In the genomic region with DNA sequence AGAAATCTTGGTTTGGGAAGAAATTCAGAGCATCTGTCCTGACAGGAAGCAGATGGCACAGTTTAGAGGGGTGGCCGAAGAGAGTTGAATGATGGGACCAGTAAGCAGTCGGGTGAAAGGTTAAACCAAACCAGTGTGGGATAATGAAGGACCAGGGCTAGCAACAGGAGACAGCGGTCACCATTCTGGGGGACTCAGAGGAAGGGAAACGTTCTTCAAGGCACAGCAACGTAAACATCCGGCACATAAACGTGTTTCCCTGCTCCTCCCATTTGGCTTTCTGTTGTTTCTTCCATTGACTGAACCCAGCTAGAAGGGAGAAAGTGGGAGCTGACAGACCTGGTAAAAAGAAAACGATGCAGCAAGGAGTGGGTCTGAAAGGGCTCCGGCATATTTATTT, we compare ENCODE assay signal across 26 mouse cellular contexts. TPM values are rescaled to one million over a fixed set of nuclear protein-coding genes. Genes with fewer than 3 reads are reported as not detected.
DNase-seq lines count a peak whose midpoint lies in the region; ATAC-seq and TF ChIP-seq lines count a peak whose summit lies in the region.
"Had no signal": no experiment of that assay in that cellular context is flagged by ENCODE, and none has a peak within 500 bp of the region (broad histone marks: within the 10 kb centered on the region; RNA-seq: fewer than 3 reads in every experiment).

No protein-coding gene starts in this region.

- H3K4me3 ChIP-seq in forebrain, embryonic 10.5 days, result no peak overlapping the region
- no peak overlapping the region for H3K4me3 ChIP-seq in forebrain, embryonic 13.5 days
- H3K4me3 ChIP-seq in lung, embryonic 14.5 days (ENCODE audit: low read depth, low read length), result no peak overlapping the region
- no peak overlapping the region for H3K4me3 ChIP-seq in midbrain, embryonic 11.5 days (ENCODE audit: low read depth, low read length)
- no peak overlapping the region for H3K4me3 ChIP-seq in midbrain, embryonic 15.5 days
- no peak overlapping the region for H3K4me3 ChIP-seq in limb, embryonic 12.5 days (replicated peaks)
- H3K4me3 ChIP-seq in thymus, adult 2 months (ENCODE audit: control insufficient read depth, insufficient read depth, low read length), result no peak overlapping the region
- H3K4me3 ChIP-seq: heart, embryonic 12.5 days; limb, embryonic 15.5 days; midbrain, embryonic 13.5 days; neural tube, embryonic 12.5 days had no signal

- no peaks in the 10 kb centered on the region for H3K27me3 ChIP-seq in forebrain, embryonic 10.5 days (ENCODE audit: poor library complexity, severe bottlenecking)
- H3K27me3 ChIP-seq in forebrain, embryonic 13.5 days, result no peaks in the 10 kb centered on the region
- H3K27me3 ChIP-seq in lung, embryonic 14.5 days (ENCODE audit: insufficient read depth, low read length), result no peaks in the 10 kb centered on the region
- H3K27me3 ChIP-seq in midbrain, embryonic 11.5 days (ENCODE audit: control insufficient read depth, insufficient read depth, low read length), result no peaks in the 10 kb centered on the region
- no peaks in the 10 kb centered on the region for H3K27me3 ChIP-seq in midbrain, embryonic 15.5 days (replicated peaks)
- H3K27me3 ChIP-seq in limb, embryonic 12.5 days, result no peaks in the 10 kb centered on the region
- H3K27me3 ChIP-seq in thymus, adult 2 months (ENCODE audit: control insufficient read depth, insufficient read depth, low read length), result no peaks in the 10 kb centered on the region
- H3K27me3 ChIP-seq: heart, embryonic 12.5 days; limb, embryonic 15.5 days; midbrain, embryonic 13.5 days; neural tube, embryonic 12.5 days had no signal

- 66% methylated on average over 9 of the region's 9 CpGs for WGBS in forebrain, embryonic 10.5 days
- WGBS in forebrain, embryonic 13.5 days, result 74% methylated on average over 9 of the region's 9 CpGs
- WGBS in lung, embryonic 14.5 days, result 12% methylated on average over 9 of the region's 9 CpGs
- WGBS in midbrain, embryonic 11.5 days, result 67% methylated on average over 9 of the region's 9 CpGs
- WGBS in midbrain, embryonic 15.5 days, result 72% methylated on average over 9 of the region's 9 CpGs
- 24% methylated on average over 9 of the region's 9 CpGs for WGBS in limb, embryonic 12.5 days
- 67% methylated on average over 9 of the region's 9 CpGs for WGBS in thymus, adult 2 months

- no peaks in the 10 kb centered on the region for H3K9me3 ChIP-seq in forebrain, embryonic 10.5 days
- no peaks in the 10 kb centered on the region for H3K9me3 ChIP-seq in forebrain, embryonic 13.5 days (replicated peaks)
- no peaks in the 10 kb centered on the region for H3K9me3 ChIP-seq in lung, embryonic 14.5 days (ENCODE audit: low read depth, low read length)
- H3K9me3 ChIP-seq in midbrain, embryonic 11.5 days (ENCODE audit: control insufficient read depth, low read length), result no peaks in the 10 kb centered on the region; the same call in 1 of the 2 replicates
- H3K9me3 ChIP-seq in midbrain, embryonic 15.5 days, result no peaks in the 10 kb centered on the region
- no peaks in the 10 kb centered on the region for H3K9me3 ChIP-seq in limb, embryonic 12.5 days
- H3K9me3 ChIP-seq: heart, embryonic 12.5 days; limb, embryonic 15.5 days; midbrain, embryonic 13.5 days; neural tube, embryonic 12.5 days had no signal

- ATAC-seq in forebrain, embryonic 13.5 days, result no peak
- peak; percentile 50; the same call in 1 of the 2 replicates for ATAC-seq in lung, embryonic 14.5 days (ENCODE audit: insufficient read depth)
- no peak for ATAC-seq in midbrain, embryonic 11.5 days (ENCODE audit: low FRiP score)
- no peak for ATAC-seq in midbrain, embryonic 15.5 days (replicated peaks)
- no peak for ATAC-seq in limb, embryonic 12.5 days (ENCODE audit: insufficient number of reproducible peaks, insufficient read depth, low FRiP score, low TSS enrichment, low read depth)
- ATAC-seq: activated CD4-positive, CD25-positive, alpha-beta regulatory T cell, adult 4 months; forebrain, postnatal 0 days; midbrain, embryonic 13.5 days had no signal

- no peak for TF ChIP-seq CTCF in lung, embryonic 14.5 days (IDR thresholded peaks at IDR 0.05; ENCODE audit: low read depth)
- no peak for TF ChIP-seq CTCF in thymus, adult 2 months (IDR thresholded peaks at IDR 0.05; ENCODE audit: borderline replicate concordance, control insufficient read depth, extremely low read depth, insufficient read depth, low read length, poor library complexity)

- no peak overlapping the region for H3K4me2 ChIP-seq in forebrain, embryonic 13.5 days
- peak overlapping the region; percentile 20; the same call in 1 of the 2 replicates for H3K4me2 ChIP-seq in lung, embryonic 14.5 days
- H3K4me2 ChIP-seq in midbrain, embryonic 11.5 days, result no peak overlapping the region
- no peak overlapping the region for H3K4me2 ChIP-seq in midbrain, embryonic 15.5 days
- peak overlapping the region; percentile 4; the same call in 1 of the 2 replicates for H3K4me2 ChIP-seq in limb, embryonic 12.5 days
- H3K4me2 ChIP-seq: heart, embryonic 12.5 days; limb, embryonic 15.5 days; midbrain, embryonic 13.5 days; neural tube, embryonic 12.5 days had no signal

- no peak for TF ChIP-seq POLR2A in thymus, adult 2 months (IDR thresholded peaks at IDR 0.05; ENCODE audit: control insufficient read depth, extremely low read depth, insufficient read depth, low read length, poor library complexity)

- H3K36me3 ChIP-seq in forebrain, embryonic 10.5 days (replicated peaks), result no peaks in the 10 kb centered on the region
- no peaks in the 10 kb centered on the region for H3K36me3 ChIP-seq in forebrain, embryonic 13.5 days (ENCODE audit: poor library complexity, severe bottlenecking)
- H3K36me3 ChIP-seq in lung, embryonic 14.5 days (ENCODE audit: insufficient read depth), result no peaks in the 10 kb centered on the region
- H3K36me3 ChIP-seq in midbrain, embryonic 11.5 days (ENCODE audit: control insufficient read depth, insufficient read depth, low read length), result no peaks in the 10 kb centered on the region
- H3K36me3 ChIP-seq in midbrain, embryonic 15.5 days (replicated peaks), result no peaks in the 10 kb centered on the region
- H3K36me3 ChIP-seq in limb, embryonic 12.5 days, result no peaks in the 10 kb centered on the region
- H3K36me3 ChIP-seq in thymus, adult 2 months (ENCODE audit: control insufficient read depth, insufficient read depth, low read length), result no peaks in the 10 kb centered on the region
- H3K36me3 ChIP-seq: heart, embryonic 12.5 days; limb, embryonic 15.5 days; midbrain, embryonic 13.5 days; neural tube, embryonic 12.5 days had no signal

- no peak for DNase-seq in forebrain, embryonic 10.5 days (ENCODE audit: extremely low spot score, low spot score)
- DNase-seq in lung, embryonic 14.5 days, result peak; percentile 74
- DNase-seq in lung, postnatal 36 days, result no peak
- peak; percentile 79 for DNase-seq in midbrain, embryonic 11.5 days (ENCODE audit: low spot score, missing footprints)
- DNase-seq in thymus, adult 2 months, result no peak
- DNase-seq: adrenal gland, adult 8-10 months; cerebellum, adult 18-20 months; cerebellum, postnatal 14 days; forebrain, postnatal 0 days; gastrocnemius, postnatal 14 days; heart, adult 11 months; heart, postnatal 10 days; layer of hippocampus, adult 9-11 months; retina, postnatal 1 day; thymus, postnatal 36 days had no signal

- H3K4me1 ChIP-seq in forebrain, embryonic 10.5 days, result peaks cover 26% of the 10 kb centered on the region
- H3K4me1 ChIP-seq in forebrain, embryonic 13.5 days, result peaks cover 18% of the 10 kb centered on the region; the same call in 1 of the 2 replicates
- H3K4me1 ChIP-seq in lung, embryonic 14.5 days (ENCODE audit: insufficient read depth), result peaks cover 7% of the 10 kb centered on the region
- no peaks in the 10 kb centered on the region for H3K4me1 ChIP-seq in midbrain, embryonic 11.5 days (ENCODE audit: control insufficient read depth, insufficient read depth, low read length)
- H3K4me1 ChIP-seq in midbrain, embryonic 15.5 days, result no peaks in the 10 kb centered on the region; the same call in 1 of the 2 replicates
- no peaks in the 10 kb centered on the region for H3K4me1 ChIP-seq in limb, embryonic 12.5 days (replicated peaks)
- no peaks in the 10 kb centered on the region for H3K4me1 ChIP-seq in thymus, adult 2 months (replicated peaks; ENCODE audit: control insufficient read depth, insufficient read depth, low read length)
- H3K4me1 ChIP-seq: heart, embryonic 12.5 days; limb, embryonic 15.5 days; neural tube, embryonic 12.5 days had no signal

- H3K9ac ChIP-seq in forebrain, embryonic 13.5 days, result no peak overlapping the region
- H3K9ac ChIP-seq in lung, embryonic 14.5 days, result no peak overlapping the region
- no peak overlapping the region for H3K9ac ChIP-seq in midbrain, embryonic 11.5 days (ENCODE audit: low read length)
- no peak overlapping the region for H3K9ac ChIP-seq in midbrain, embryonic 15.5 days
- H3K9ac ChIP-seq in limb, embryonic 12.5 days (replicated peaks), result no peak overlapping the region
- H3K9ac ChIP-seq: forebrain, postnatal 0 days; heart, embryonic 12.5 days; limb, embryonic 15.5 days; liver, embryonic 14.5 days; midbrain, embryonic 13.5 days; neural tube, embryonic 12.5 days had no signal

- H3K27ac ChIP-seq in forebrain, embryonic 10.5 days, result 0 out of 2 replicates have a peak overlapping the region, but pooled peaks have one; percentile 15
- no peak overlapping the region for H3K27ac ChIP-seq in forebrain, embryonic 13.5 days
- peak overlapping the region; percentile 34; the same call in 1 of the 2 replicates for H3K27ac ChIP-seq in lung, embryonic 14.5 days (ENCODE audit: low read depth)
- no peak overlapping the region for H3K27ac ChIP-seq in midbrain, embryonic 11.5 days (ENCODE audit: low read depth, low read length)
- H3K27ac ChIP-seq in midbrain, embryonic 15.5 days, result no peak overlapping the region
- H3K27ac ChIP-seq in limb, embryonic 12.5 days, result no peak overlapping the region
- H3K27ac ChIP-seq in thymus, adult 2 months (ENCODE audit: control insufficient read depth, insufficient read depth, low read length), result no peak overlapping the region
- H3K27ac ChIP-seq: limb, embryonic 15.5 days; liver, embryonic 14.5 days; midbrain, embryonic 13.5 days; neural tube, embryonic 12.5 days had no signal

RNA-seq across cellular contexts. Expression of a gene that starts 7.0 kb away (rescaled TPM):
- polyA plus RNA-seq in forebrain, embryonic 10.5 days (2016; fragmentation: Nextera tagmentation; extraction: Ambion mirVana), result 28.9 and 31.2 TPM in 2 replicates
- polyA plus RNA-seq in forebrain, embryonic 13.5 days (2015; fragmentation: Nextera tagmentation; extraction: Ambion mirVana), result 19.1 and 21.1 TPM in 2 replicates
- 24.4 and 25.9 TPM in 2 replicates for polyA plus RNA-seq in lung, embryonic 14.5 days (2014; fragmentation: Nextera tagmentation; extraction: Ambion mirVana)
- polyA plus RNA-seq in midbrain, embryonic 11.5 days (2014; fragmentation: Nextera tagmentation; extraction: Ambion mirVana), result 24.1 and 27.4 TPM in 2 replicates
- 19.1 and 19.2 TPM in 2 replicates for polyA plus RNA-seq in midbrain, embryonic 15.5 days (2015; fragmentation: Nextera tagmentation; extraction: Ambion mirVana)
- 19.5 and 20.8 TPM in 2 replicates for polyA plus RNA-seq in limb, embryonic 12.5 days (2016; fragmentation: Nextera tagmentation; extraction: Ambion mirVana)
- polyA plus RNA-seq in thymus, adult 2 months (2012; rRNA removed), result 3.6 and 5.6 TPM in 2 replicates

RNA-seq across cellular contexts. Expression of a gene that starts 14.6 kb away (rescaled TPM):
- polyA plus RNA-seq in forebrain, embryonic 10.5 days (2016; fragmentation: Nextera tagmentation; extraction: Ambion mirVana), result not detected in 2 replicates
- not detected in 2 replicates for polyA plus RNA-seq in forebrain, embryonic 13.5 days (2015; fragmentation: Nextera tagmentation; extraction: Ambion mirVana)
- polyA plus RNA-seq in lung, embryonic 14.5 days (2014; fragmentation: Nextera tagmentation; extraction: Ambion mirVana), result not detected in 2 replicates
- not detected in 2 replicates for polyA plus RNA-seq in midbrain, embryonic 11.5 days (2014; fragmentation: Nextera tagmentation; extraction: Ambion mirVana)
- polyA plus RNA-seq in midbrain, embryonic 15.5 days (2015; fragmentation: Nextera tagmentation; extraction: Ambion mirVana), result not detected in 2 replicates
- not detected in 2 replicates for polyA plus RNA-seq in limb, embryonic 12.5 days (2016; fragmentation: Nextera tagmentation; extraction: Ambion mirVana)
- polyA plus RNA-seq in thymus, adult 2 months (2012; rRNA removed), result 0.66 and 1.2 TPM in 2 replicates
- polyA plus RNA-seq: activated CD4-positive, CD25-positive, alpha-beta regulatory T cell, adult 4 months; forebrain, postnatal 0 days; heart, embryonic 12.5 days; hindbrain, embryonic 11.5 days; intestine, postnatal 0 days; limb, embryonic 15.5 days; liver, embryonic 14.5 days; midbrain, embryonic 13.5 days; neural tube, embryonic 12.5 days had no signal

RNA-seq across cellular contexts. Expression of a gene that starts 42.2 kb away (rescaled TPM):
- 14.0 and 14.5 TPM in 2 replicates for polyA plus RNA-seq in forebrain, embryonic 10.5 days (2016; fragmentation: Nextera tagmentation; extraction: Ambion mirVana)
- polyA plus RNA-seq in forebrain, embryonic 13.5 days (2015; fragmentation: Nextera tagmentation; extraction: Ambion mirVana), result 6.7 and 7.3 TPM in 2 replicates
- 18.2 and 19.2 TPM in 2 replicates for polyA plus RNA-seq in lung, embryonic 14.5 days (2014; fragmentation: Nextera tagmentation; extraction: Ambion mirVana)
- polyA plus RNA-seq in midbrain, embryonic 11.5 days (2014; fragmentation: Nextera tagmentation; extraction: Ambion mirVana), result 9.2 and 9.5 TPM in 2 replicates
- polyA plus RNA-seq in midbrain, embryonic 15.5 days (2015; fragmentation: Nextera tagmentation; extraction: Ambion mirVana), result 7.3 and 7.5 TPM in 2 replicates
- 12.8 and 14.9 TPM in 2 replicates for polyA plus RNA-seq in limb, embryonic 12.5 days (2016; fragmentation: Nextera tagmentation; extraction: Ambion mirVana)
- polyA plus RNA-seq in thymus, adult 2 months (2012; rRNA removed), result 38.6 and 39.9 TPM in 2 replicates

Comparison
In these comparisons a context has a peak if more than half of its experiments do, and no peak if none do; other contexts are left out.
1. DNase-seq: peak in lung, embryonic 14.5 days (single experiment) and midbrain, embryonic 11.5 days (single experiment); none in forebrain, embryonic 10.5 days (single experiment), lung, postnatal 36 days (single experiment) and thymus, adult 2 months (single experiment).
2. H3K27ac ChIP-seq: peak in forebrain, embryonic 10.5 days (single experiment) and lung, embryonic 14.5 days (single experiment); none in forebrain, embryonic 13.5 days (single experiment), midbrain, embryonic 11.5 days (single experiment), midbrain, embryonic 15.5 days (single experiment), limb, embryonic 12.5 days (single experiment) and thymus, adult 2 months (single experiment).
3. H3K4me2 ChIP-seq: peak in lung, embryonic 14.5 days (single experiment) and limb, embryonic 12.5 days (single experiment); none in forebrain, embryonic 13.5 days (single experiment), midbrain, embryonic 11.5 days (single experiment) and midbrain, embryonic 15.5 days (single experiment).